Mouse (Mus musculus) stomach, embryonic 14.5 days (tissue): ENCODE measurements around the gene Thrb. TPM values are rescaled to one million over a fixed set of nuclear protein-coding genes. Genes with fewer than 3 reads are reported as not detected.

Experiments used
- ATAC-seq: fragments of 200-750 bp; cut with Nextera tagmentation; 2 replicates; pipeline ENCODE4 v1.8.0; 2017; ENCODE audit warnings: low read depth, moderate TSS enrichment; ENCODE audit not compliant: insufficient number of reproducible peaks, insufficient read depth, low FRiP score
- H3K27ac ChIP-seq: fragments of 300-500 bp; sonication (generic); 2 replicates; pipeline ENCODE4 v1.5.1; 2014; ENCODE audit warnings: mild to moderate bottlenecking, low read length, moderate library complexity, mixed read lengths
- H3K27me3 ChIP-seq: fragments of 300-500 bp; sonication (generic); 2 replicates; pipeline ENCODE4 v1.6.1; 2014; ENCODE audit warnings: low read length, control low read depth, mixed read lengths; ENCODE audit not compliant: control insufficient read depth, insufficient read depth
- H3K36me3 ChIP-seq: fragments of 300-500 bp; sonication (generic); 2 replicates; pipeline ENCODE4 v1.6.1; 2014; ENCODE audit warnings: mild to moderate bottlenecking, control low read depth, low read length, moderate library complexity, mixed read lengths; ENCODE audit not compliant: control insufficient read depth, insufficient read depth
- H3K4me1 ChIP-seq: fragments of 300-500 bp; sonication (generic); 2 replicates; pipeline ENCODE4 v1.6.1; 2014; ENCODE audit warnings: low read length, control low read depth, mixed read lengths; ENCODE audit not compliant: control insufficient read depth, insufficient read depth
- H3K4me2 ChIP-seq: fragments of 300-500 bp; sonication (generic); replicated peaks from 2 replicates; pipeline ENCODE4 v1.6.1; 2014; ENCODE audit warnings: low read depth, low read length, control low read depth
- H3K4me3 ChIP-seq: fragments of 300-500 bp; sonication (generic); 2 replicates; pipeline ENCODE4 v1.5.1; 2014; ENCODE audit warnings: low read depth, low read length, control low read depth
- H3K9ac ChIP-seq: fragments of 300-500 bp; sonication (generic); replicated peaks from 2 replicates; pipeline ENCODE4 v1.6.1; 2014; ENCODE audit warnings: low read depth, mild to moderate bottlenecking, control low read depth, low read length, moderate library complexity, mixed read lengths
- H3K9me3 ChIP-seq: fragments of 300-500 bp; sonication (generic); 2 replicates; pipeline ENCODE4 v1.6.1; 2016; ENCODE audit warnings: low read depth, low read length, control low read depth; ENCODE audit not compliant: control insufficient read depth
- WGBS: fragments of 180-500 bp; shearing (Covaris S2); extraction: QIAGEN DNeasy Blood & Tissue Kit; methylation state at CpG from one replicate; pipeline ENCODE4 v1.1.7; 2014; 5-methylcytosine and 5-hydroxymethylcytosine counted together
- polyA plus RNA-seq: library from polyadenylated mRNA; unstranded; fragments of >200 nt; fragmentation: Nextera tagmentation; extraction: Ambion mirVana; gene quantifications from 2 replicates; pipeline ENCODE4 v1.2.1, GENCODE M21; 2014

Gene Thrb
- polyA plus RNA-seq, 1 experiment from 2014 or later, result 1.0 TPM

DNA sequence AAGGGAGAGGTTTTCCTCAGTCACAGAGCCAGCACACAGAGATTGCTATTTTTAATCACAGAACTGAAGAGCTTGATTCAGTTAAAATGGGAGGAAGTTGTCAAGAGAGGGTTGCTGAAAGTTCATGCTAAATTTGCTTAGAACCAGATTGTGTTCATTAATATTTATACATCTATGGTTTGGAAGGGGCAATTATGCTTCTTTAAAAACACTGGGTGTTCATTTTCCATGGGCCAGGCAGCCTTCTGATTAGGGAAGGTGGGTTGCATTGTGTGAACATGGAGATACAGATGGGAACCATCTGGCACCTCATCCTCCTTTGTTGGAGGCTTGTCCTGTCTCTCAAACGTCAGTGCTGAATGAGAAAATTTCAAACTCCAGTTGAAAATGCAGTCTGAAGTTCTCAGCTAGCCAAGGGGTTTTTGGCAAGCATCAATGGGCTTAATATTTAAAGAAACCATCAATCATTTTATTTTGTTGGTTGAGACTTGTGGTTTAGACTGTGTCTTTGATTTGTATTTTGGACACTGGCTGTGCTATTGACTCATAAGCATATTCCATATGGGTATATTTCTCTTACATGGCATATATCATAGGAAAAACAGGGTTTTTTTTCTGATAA lies 62.9 kb downstream of the Thrb start:
- Histone ChIP-seq H3K4me1 (no peaks in the 10 kb centered on the region), H3K4me3 (no peak overlapping the region), H3K9me3 (no peaks in the 10 kb centered on the region), H3K27ac (no peak overlapping the region), H3K27me3 (no peaks in the 10 kb centered on the region), H3K4me2 (no peak overlapping the region), H3K9ac (no peak overlapping the region), H3K36me3 (no peaks in the 10 kb centered on the region)
- WGBS, result 38% methylated on average over 1 of the region's 1 CpGs
- no peak for ATAC-seq

DNA sequence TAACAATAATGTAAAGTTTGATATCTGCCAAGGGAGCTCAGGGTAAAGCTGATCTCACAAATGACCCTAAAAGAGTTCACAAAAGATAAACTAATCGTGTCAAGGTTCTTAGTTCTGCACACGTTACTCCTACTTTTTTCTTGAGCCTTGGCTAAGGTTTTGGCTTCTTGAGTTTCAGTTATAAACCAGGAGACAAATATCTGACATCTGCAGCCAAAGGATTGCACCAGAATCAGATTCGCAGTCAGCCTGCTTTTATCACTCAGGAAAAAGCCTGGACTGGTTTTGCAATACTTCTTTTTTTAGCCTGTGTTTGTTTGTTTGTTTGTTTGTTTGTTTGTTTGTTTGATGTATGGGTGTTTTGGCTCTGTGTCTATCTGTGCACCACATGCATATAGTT lies 64.5 kb downstream of the Thrb start:
- no peak for ATAC-seq
- whole genome bisulfite sequencing, result 64% methylated on average over 3 of the region's 3 CpGs
- Histone ChIP-seq H3K4me3 (no peak overlapping the region), H3K4me1 (no peaks in the 10 kb centered on the region), H3K36me3 (no peaks in the 10 kb centered on the region), H3K9ac (no peak overlapping the region), H3K27me3 (no peaks in the 10 kb centered on the region), H3K4me2 (no peak overlapping the region), H3K9me3 (no peaks in the 10 kb centered on the region), H3K27ac (no peak overlapping the region)

DNA sequence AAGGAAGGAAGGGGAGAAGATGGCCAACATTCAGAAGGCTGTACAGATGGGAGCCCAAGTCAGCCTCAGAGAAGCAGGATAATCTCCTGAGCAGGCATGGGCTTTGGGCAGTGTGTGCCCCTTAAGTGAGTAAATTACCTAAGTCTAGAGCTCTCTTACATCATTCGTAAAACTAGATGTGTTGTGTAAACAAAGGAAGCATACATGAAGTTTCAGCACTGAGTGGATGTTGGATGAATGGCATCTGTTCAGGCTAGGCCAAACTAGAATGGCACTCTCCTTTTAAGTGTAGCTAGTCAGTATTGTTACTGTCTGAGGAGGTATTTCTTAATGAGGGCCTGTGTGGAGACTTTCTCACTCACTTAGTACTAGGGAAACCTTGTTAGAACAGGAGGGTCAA lies 66.8 kb downstream of the Thrb start:
- Histone ChIP-seq H3K9ac (no peak overlapping the region), H3K27ac (no peak overlapping the region), H3K4me1 (no peaks in the 10 kb centered on the region), H3K27me3 (no peaks in the 10 kb centered on the region), H3K9me3 (no peaks in the 10 kb centered on the region), H3K36me3 (no peaks in the 10 kb centered on the region), H3K4me2 (no peak overlapping the region), H3K4me3 (no peak overlapping the region)
- no peak for ATAC-seq
- WGBS, result 45% methylated on average over 1 of the region's 1 CpGs

DNA sequence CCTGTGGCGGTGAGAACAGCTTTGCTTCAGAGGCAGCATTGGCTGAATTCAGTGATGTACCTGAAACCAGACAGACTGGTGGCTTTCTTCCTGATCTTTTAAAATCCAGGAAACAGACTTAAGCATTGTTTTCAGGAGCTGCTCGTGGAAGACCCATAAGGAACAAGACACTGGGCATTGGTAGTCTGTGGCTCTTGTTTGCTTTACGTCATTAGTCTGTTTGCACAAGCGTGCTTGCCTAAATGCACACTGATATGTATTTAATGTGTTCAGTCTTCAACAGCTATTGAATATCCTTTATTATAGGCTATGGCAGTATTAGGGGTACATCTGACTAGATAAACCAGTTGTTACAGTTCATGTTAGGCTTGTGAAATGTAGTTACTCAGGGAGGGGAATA lies 67.8 kb downstream of the Thrb start:
- Histone ChIP-seq H3K4me3 (no peak overlapping the region), H3K9me3 (no peaks in the 10 kb centered on the region), H3K9ac (no peak overlapping the region), H3K27me3 (no peaks in the 10 kb centered on the region), H3K27ac (no peak overlapping the region), H3K4me2 (no peak overlapping the region), H3K36me3 (no peaks in the 10 kb centered on the region), H3K4me1 (no peaks in the 10 kb centered on the region)
- no peak for ATAC-seq
- 67% methylated on average over 4 of the region's 4 CpGs for WGBS

DNA sequence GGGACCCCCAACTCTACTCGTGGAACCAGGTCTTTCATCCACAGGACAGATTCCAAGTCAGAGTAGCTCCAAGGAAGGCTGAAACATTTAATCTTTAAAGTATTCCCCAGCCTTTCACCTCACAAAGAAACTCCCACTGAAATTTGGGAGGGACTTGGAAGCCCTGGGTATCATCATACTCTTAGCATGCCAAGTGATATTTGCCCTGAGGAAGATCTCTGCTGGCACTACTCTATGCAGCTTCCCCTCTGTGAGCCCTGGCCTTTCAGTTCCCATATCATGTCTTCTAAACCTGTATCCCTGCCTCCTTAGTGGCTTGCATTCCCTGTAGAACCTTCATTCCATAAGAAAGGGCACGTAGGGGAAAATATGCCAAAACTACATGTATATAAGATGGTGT lies 68.8 kb downstream of the Thrb start:
- no peak overlapping the region for H3K27ac ChIP-seq
- H3K27me3 ChIP-seq, result no peaks in the 10 kb centered on the region
- WGBS, result 83% methylated on average over 2 of the region's 2 CpGs
- no peak for ATAC-seq
- H3K36me3 ChIP-seq, result no peaks in the 10 kb centered on the region
- H3K9me3 ChIP-seq, result no peaks in the 10 kb centered on the region
- no peaks in the 10 kb centered on the region for H3K4me1 ChIP-seq
- no peak overlapping the region for H3K4me3 ChIP-seq
- no peak overlapping the region for H3K9ac ChIP-seq
- no peak overlapping the region for H3K4me2 ChIP-seq

DNA sequence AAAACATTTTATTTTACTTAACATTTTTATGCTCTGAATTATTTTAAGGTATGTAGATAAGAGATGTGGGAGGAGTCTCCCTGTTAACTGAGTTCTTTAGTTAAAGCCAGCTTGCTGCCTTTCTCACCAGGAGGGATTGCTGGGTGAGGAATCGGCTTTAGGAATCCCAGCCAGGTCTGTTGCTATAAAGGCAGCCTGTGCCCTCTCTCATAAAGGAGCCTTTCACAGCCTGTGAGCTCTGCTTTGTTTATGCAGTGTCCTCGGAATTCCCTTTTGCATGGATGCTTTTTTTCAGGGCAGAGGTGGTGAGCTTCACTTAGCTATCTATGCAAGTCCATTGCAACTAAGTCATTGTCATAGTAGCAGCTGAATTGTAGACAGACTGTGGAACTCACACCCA lies 71.0 kb downstream of the Thrb start:
- 14% methylated on average over 2 of the region's 2 CpGs for WGBS
- no peaks in the 10 kb centered on the region for H3K4me1 ChIP-seq
- H3K9me3 ChIP-seq, result no peaks in the 10 kb centered on the region
- H3K27me3 ChIP-seq, result no peaks in the 10 kb centered on the region
- H3K4me2 ChIP-seq, result no peak overlapping the region
- no peak for ATAC-seq
- H3K9ac ChIP-seq, result no peak overlapping the region
- H3K36me3 ChIP-seq, result no peaks in the 10 kb centered on the region
- no peak overlapping the region for H3K4me3 ChIP-seq
- no peak overlapping the region for H3K27ac ChIP-seq

DNA sequence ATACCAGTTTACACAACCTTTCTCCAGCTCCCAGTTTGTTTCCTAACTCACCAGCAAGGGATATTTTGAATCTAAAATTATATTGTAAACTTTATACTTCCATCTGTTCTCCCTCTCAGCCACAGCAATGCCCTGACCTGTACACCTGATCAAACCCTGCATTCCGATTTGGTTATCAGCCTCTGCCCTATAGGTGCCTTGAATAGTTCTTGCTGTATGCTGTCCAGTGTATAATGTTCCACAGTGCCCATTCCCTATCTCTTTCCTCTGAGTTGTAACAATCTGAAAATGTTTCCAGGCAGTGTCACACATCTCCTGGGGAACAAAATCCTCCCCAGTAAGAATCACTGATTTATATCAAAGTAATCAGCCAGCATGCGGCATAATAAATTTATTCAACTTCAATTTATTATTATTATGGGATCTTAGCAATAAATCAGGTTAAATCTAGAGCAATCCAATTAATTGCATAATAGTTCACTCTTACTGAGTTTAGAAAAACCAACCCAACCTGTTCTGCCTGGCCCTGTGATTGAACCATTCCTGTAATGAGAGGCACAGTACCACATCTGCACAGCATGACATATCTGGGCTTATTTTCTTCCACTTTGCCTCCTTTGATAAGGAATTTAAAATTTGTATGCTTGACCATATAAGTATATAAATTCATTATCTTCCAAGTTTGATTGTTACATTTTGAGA lies 73.2 kb downstream of the Thrb start:
- Histone ChIP-seq H3K4me2 (no peak overlapping the region), H3K4me3 (no peak overlapping the region), H3K9me3 (no peaks in the 10 kb centered on the region), H3K36me3 (no peaks in the 10 kb centered on the region), H3K27me3 (no peaks in the 10 kb centered on the region), H3K4me1 (no peaks in the 10 kb centered on the region), H3K27ac (no peak overlapping the region), H3K9ac (no peak overlapping the region)
- WGBS, result 80% methylated on average over 2 of the region's 2 CpGs
- ATAC-seq, result no peak

DNA sequence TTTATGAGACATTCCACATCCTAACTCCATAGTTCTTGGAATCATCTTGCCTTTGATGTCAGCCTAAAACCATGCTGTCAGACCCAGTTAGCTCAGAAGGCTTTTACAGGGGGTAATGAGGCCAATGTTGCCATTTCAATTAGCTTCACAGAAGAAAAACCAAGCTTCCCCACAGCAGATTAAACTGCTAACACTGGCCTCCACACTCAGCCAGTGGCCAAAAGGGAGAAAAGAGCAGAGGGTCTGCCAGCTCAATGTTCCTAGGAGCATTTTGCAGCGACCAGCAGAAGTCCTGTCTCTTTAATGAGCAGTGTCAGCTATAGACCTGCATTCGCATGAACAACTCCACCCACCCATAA lies 73.7 kb downstream of the Thrb start:
- 79% methylated on average over 2 of the region's 2 CpGs for WGBS
- Histone ChIP-seq H3K36me3 (no peaks in the 10 kb centered on the region), H3K4me3 (no peak overlapping the region), H3K9me3 (no peaks in the 10 kb centered on the region), H3K27ac (no peak overlapping the region), H3K27me3 (no peaks in the 10 kb centered on the region), H3K4me1 (no peaks in the 10 kb centered on the region), H3K4me2 (no peak overlapping the region), H3K9ac (no peak overlapping the region)
- ATAC-seq, result no peak

DNA sequence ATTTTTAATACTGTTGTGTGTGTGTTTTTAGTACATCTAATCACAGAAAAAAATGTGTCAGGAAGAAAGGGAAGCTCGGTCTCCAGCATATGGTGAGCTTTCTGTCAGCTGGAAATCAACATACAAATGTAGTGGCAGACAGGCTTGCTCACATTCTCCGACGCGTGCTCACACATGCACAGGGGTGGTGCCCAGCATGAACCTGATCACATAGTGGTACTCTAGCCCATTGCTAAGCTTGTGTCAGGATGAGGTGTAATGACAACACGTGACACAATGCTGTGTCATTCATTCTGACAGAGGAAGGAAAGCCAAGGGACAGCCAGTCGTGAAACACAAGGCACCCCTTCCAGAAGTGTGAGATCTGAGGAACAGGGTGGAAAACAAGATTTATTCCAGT lies 75.4 kb downstream of the Thrb start:
- Histone ChIP-seq H3K4me3 (no peak overlapping the region), H3K4me2 (no peak overlapping the region), H3K4me1 (no peaks in the 10 kb centered on the region), H3K27me3 (no peaks in the 10 kb centered on the region), H3K36me3 (no peaks in the 10 kb centered on the region), H3K9ac (no peak overlapping the region), H3K27ac (no peak overlapping the region), H3K9me3 (no peaks in the 10 kb centered on the region)
- ATAC-seq, result no peak
- WGBS, result 75% methylated on average over 6 of the region's 6 CpGs
